Mouse (Mus musculus) heart, postnatal 14 days (tissue): ENCODE measurements around the gene Rgs12. TPM values are rescaled to one million over a fixed set of nuclear protein-coding genes. Genes with fewer than 3 reads are reported as not detected.

Source experiments
- DNase-seq, 2 experiments: peaks; one replicate each; pipeline ENCODE4 v3.0.0; 2021 to 2022
- intact Hi-C: fragments of 180-260 bp; cut with DNase I; formaldehyde crosslinking; loops from one replicate; pipeline ENCODE4 v1.15.1; 2025
- long read RNA-seq, 2 experiments: library from polyadenylated mRNA; stranded (forward); transcript quantifications; one replicate each; pipeline ENCODE4 v2.0.0; 2021
- total RNA-seq, 2 experiments: library from RNA; stranded (reverse); gene quantifications; 2 replicates each; pipeline ENCODE4 v1.2.3; 2021

Gene Rgs12
- 10 to 100 TPM; 24.3 to 30.4 TPM for total RNA-seq
- long read RNA-seq, experiment 1, full-length matches to known transcripts: 3 of 8 reads
- long read RNA-seq, experiment 1, partial matches to known transcripts: 3 of 8 reads
- long read RNA-seq, experiment 1, other reads (novel, unspliced or antisense): 2 of 8 reads
- long read RNA-seq, experiment 2, full-length matches to known transcripts: 5 of 14 reads
- long read RNA-seq, experiment 2, partial matches to known transcripts: 3 of 14 reads
- long read RNA-seq, experiment 2, other reads (novel, unspliced or antisense): 6 of 14 reads

DNA sequence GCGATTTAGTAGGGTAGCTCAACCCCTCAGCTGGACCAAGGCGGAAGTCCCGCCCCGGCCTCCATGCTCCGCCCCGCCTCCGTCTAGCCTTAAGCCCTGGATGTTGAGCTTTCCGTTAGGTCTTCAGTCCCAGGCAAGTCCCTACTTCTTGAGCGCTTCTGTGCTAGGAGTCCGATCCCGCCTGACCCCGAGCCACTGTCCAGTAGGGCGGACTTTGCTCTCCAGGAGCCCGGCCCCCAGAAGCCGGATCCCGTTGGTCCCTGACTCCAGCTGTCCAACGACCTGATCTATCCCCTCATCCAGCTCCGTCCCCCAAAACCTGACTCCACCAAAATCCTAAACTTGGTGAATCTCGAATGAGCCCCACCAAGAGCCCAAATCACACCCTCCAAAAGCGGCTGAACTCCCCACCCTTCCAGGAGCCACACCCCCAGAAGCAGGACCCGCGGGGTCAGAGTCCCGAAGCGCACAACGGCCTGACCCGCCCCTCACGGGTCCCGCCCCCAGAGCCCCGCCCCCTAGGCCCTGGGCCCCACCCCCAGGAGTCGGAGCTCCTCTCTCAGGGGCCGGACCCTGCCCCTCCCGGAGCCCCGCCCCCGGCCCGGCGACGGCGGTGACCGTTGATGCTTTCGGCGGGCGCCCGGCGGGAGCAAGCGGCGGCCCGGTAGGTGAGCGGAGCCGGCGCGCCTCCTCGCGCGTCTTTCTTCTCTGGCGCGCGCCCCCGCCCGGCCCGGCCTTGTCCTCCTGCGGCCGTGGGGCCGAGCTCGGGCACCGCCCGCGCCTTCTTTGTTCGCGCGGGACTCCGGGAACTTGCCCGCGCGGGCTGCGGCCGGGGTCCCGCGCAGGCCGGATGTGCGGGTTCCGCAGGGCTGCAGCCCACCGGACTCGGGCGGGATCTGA lies at the start of gene Rgs12:
Gene Rgs12 (plus strand): TSS at position 585 of the 900 bp plus-strand sequence.
- peak; percentile 89 to 92 for DNase-seq
- intact Hi-C loops: no loop called here

DNA sequence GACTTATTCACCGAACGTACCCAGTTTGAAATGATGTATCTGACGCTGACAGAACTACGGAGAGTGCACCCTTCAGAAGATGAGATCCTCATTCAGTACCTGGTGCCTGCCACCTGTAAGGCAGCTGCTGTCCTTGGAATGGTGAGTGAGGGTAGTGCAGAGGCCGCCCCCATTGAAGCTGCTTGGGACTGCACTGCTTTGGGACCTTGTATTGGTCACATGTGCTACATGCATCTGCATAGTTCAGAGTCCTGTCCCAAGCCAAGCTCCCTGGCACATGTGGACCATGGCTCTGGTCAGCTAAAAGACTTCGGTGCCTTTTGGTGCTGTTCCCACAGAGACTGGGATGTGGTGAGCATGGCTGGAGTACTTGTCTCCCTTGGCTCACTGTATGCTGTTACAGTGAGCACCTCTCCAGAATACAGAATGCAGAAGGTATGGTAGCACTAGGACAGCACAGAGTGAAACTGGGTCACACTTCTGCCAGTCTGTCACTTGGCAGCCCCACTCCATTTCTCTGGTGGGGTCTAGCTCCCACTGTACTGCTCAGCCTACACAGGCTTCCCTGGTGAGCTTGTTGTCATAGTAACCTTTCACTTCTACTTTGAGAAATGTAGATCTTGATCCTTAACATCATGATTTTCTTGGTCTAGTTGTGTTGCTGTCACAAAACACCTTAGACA lies 49.3 kb upstream of the Rgs12 start:
- DNase-seq: no peak
- intact Hi-C loops: no loop called here

DNA sequence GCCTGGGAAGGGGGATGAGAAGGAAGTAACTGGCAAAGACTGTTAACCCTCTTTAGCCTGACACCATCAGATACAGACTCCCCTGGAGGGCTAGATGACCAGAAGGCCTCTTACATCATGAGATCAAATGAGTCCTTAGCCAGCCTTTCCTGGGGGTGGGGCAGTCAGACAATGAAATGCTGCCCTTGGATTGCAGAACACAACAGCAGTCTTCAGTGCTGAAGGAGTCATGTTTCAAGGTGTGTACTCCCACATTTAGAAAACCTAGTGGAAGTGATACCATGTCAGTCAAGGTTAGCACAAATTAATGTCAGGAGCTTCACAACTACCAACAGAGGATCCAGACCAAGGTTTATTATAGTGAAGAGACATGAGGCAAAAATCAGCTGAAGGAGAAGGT lies 46.9 kb upstream of the Rgs12 start:
- intact Hi-C loops: no loop called here
- DNase-seq: no peak

DNA sequence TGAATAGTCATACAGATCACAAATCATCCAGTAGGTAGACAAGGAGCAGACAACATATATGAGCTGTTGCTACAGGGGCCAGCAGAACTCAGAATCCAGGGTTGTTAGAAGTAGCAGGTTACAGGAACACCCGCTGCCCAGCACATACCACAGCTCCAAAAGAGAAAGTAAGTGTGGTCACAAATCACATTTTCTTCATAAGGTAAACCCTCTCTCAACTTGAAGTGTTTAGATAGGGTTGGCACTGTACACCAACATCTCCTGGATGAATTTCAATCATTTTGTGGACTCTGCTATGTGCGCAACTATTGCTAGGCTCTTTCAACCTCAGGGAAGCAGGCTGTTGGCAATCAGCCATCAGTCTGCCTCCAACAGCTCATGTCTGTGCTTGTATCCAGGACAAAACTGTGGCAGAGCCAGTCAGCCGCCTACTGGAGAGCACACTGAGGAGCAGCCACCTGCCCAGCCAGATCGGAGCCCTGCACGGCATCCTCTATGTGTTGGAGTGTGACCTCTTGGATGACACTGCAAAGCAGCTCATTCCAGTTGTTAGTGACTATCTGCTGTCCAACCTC lies 46.3 kb upstream of the Rgs12 start:
- DNase-seq: peak; percentile 50 to 72
- intact Hi-C loops: no loop called here

DNA sequence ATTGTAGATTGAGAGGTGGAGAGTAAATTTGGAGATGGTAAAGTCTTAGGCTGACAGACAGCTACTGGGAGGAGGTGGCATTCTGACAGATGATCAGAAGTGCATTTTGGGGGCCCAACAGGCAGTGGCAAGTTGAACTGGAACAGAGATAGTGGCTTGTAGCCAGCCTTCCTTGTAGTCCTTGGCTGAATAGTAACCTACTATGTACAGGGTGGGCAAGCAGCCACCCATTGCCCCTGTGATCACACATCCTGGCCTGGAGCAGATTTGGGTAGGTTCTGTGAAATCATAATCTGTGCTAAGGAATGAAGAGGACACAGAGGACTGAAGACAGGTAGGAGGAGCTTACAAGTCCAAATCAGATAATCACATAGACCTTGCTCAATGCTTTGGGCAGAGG lies 44.8 kb upstream of the Rgs12 start:
- no peak for DNase-seq
- intact Hi-C loops: no loop called here

DNA sequence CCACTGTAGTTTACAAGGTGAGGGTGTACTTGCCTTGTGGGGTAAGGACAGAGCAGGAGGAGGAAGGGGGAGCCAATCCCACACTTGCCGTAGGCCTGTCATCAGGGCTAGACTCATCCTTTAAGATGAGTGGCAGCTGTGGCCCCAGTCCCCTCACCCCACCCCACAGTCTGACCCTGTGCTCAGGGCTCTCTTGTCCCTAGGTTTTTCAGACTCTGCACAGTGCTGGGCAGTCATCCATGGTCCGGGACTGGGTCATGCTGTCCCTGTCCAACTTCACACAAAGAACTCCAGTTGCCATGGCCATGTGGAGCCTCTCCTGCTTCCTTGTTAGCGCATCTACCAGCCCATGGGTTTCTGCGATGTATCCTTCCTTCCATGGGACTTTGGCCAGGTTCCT lies 42.0 kb upstream of the Rgs12 start:
- no peak for DNase-seq
- intact Hi-C loops: no loop called here

DNA sequence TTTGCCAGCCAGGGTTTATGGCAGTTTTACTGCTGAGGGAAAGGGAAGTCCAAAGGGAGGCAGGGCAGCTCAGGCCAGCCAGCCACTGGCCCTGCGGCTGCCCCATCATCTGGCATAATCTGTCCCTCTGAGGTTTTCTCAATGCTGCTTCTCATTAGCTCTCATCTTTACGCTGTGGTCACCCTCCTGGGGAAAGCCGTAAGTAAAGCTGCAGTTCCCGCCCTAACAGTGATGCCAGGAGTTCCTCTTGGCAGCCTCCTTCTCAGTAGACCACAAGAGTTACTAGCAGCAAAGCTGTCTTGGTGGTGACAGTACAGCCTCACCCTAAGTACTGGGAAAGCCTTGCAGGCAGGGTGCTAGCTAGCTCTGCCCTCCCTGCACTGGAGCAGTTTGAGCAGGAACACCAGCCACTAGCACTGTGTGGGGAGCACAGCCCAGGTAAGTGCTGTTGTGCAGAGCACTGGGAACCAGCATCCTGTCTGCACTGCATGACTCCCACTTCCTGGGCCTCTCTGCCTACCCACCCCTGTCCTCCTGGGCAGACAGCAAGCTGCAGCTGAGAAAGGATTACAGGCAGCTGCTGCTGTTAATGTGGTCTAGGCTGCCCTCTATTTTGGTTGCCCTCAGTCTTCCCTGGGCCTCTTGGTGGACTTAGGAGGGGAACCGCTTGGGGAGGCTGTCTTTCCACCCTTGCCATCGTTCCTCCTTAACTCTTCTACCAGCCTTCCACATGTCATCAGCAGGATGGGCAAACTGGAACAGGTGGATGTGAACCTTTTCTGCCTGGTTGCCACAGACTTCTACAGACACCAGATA lies 41.1 kb upstream of the Rgs12 start, which contains the start of gene Msantd1:
Gene Msantd1 (plus strand): TSS at position 103 of the 816 bp plus-strand sequence.
- intact Hi-C loops: no loop called here

DNA sequence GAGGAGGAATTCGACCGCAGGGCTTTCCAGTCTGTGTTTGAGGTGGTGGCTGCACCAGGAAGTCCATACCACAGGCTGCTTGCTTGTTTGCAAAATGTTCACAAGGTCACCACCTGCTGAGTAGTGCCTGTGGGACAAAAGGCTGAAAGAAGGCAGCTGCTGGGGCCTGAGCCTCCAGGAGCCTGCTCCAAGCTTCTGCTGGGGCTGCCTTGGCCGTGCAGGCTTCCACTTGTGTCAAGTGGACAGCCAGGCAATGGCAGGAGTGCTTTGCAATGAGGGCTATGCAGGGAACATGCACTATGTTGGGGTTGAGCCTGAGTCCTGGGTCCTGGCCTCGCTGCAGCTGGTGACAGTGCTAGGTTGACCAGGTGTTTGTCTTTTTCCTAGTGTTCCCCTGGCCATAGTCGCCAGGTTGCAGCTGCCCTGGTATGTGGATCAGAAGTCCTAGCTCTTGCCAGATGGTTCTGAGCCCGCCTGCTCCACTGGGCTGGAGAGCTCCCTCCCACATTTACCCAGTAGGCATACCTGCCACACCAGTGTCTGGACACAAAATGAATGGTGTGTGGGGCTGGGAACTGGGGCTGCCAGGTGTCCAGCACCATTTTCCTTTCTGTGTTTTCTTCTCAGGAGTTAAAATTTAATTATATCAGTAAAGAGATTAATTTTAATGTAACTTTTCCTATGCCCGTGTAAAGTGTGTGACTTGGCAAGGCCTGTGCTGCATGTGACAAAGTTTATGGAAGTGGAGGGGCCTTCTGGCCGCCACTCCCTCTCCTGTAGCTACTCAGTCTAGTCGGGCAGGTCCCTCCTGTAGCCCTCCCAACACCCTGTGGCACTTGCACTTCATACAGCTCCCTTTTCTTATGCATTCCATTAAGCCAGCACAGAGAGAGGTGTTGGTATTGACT lies 40.3 kb upstream of the Rgs12 start:
- DNase-seq: peak in 1 of 2 experiments; percentile 21
- intact Hi-C loops: no loop called here

More for the DNA sequence above, 41.1 kb upstream of the Rgs12 start, which contains the start of gene Msantd1:
- DNase-seq: no peak

DNA sequence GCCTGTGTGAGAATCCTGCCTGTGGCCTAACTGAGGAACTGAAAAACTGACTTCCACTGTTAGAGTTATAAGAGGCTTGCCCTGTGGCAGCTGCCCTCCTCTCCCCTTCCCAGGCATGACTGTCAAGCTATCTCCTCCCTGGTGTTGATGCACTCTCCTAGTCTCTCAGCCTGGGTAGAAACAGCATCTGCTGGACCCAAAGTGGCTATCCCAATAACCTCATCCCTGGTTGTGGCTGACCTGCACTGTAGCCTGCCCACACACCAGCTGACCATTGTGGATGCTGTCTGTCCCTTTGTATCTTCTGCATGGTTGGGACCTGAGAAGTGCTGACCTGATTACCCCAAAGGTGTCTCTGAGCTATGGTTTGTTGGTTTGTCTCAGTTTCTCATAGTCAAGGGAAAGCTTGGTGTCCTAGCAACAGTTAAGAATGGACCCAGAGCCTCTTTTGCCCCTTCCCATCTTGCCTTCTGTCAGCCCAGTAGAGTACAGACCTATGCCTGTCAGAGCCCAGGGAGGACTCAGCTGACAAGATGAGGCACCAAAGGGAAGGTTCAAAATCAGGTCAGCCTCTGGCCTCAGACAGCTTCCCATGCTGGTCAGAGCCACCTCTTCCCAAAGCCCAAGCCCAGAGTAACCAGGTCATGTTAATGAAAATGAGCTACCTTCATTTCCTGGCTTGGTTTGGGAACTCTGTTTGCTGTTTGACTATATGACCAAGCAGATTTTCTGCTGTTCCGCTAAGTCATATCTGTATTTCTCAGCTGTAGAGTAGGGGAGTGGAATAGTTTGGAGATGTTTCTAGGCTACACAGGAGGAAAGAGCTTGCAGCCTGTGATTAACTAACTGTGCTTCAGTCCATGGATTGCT lies 39.4 kb upstream of the Rgs12 start:
- no peak for DNase-seq
- intact Hi-C loops: no loop called here

DNA sequence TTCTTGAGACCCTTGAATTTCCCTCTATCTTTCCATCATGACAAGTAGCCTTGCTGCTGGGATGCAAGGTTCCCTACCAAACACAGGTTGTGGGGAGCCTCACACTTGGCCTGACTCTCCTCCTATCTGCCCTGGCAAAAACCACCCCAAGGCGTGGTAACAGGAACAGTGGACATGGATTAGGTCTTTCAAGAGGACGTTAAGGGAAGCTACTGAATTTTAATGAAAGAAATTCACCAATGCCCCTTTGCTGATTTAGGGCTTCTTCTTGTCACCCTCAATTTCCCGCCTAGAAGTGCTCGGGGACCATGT lies 38.8 kb upstream of the Rgs12 start:
- DNase-seq: no peak
- intact Hi-C loops: no loop called here

DNA sequence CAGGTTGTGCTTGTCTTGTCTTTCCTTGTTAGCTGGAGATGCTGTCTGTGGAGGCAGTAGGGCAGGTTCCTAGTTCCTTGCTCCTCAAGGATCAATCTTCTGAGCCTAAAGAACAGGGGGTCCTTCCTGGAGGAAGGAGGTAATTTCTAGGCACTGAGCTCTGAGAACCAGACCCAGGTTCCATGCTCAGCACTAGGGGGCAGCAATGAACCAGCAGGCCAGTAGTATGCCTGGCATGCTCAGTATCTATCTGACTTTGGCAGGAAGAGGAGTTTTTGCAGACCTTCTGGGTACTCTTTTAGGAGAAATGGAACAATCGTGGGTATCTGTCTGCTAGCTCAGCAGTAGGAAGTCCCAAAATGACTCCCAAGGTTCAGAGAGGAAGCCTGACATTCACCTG lies 33.4 kb upstream of the Rgs12 start:
- intact Hi-C loops: loop anchor here (1.0 to 2.0 kb wide), 3 partner anchors 71 to 128 kb away; no protein-coding TSS in a partner anchor
- DNase-seq: peak; percentile 80 to 89

DNA sequence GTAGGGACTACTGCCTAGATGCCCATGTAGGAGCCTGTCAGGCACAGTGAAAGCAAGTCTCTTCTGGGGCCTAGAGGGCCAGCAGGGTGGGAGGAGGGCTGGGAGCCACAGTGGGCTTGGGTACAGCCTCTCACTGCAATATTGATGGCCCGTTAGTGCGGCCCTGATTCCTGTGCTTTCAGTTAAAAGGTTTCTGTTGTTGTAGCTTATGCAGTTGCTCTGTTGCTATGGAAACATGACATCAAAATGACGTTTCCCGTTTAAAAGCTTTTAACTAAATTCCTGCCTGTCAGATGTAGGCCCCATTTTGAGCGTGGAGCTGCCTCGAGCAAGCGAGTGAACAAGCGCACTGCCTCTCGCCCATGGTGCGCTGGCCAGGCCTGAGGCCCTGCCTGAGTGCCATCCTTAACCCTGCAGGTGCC lies 32.0 kb upstream of the Rgs12 start:
- no peak for DNase-seq
- intact Hi-C loops: loop anchor here (2.0 kb wide), 1 partner anchor 108 kb away; no protein-coding TSS in a partner anchor

DNA sequence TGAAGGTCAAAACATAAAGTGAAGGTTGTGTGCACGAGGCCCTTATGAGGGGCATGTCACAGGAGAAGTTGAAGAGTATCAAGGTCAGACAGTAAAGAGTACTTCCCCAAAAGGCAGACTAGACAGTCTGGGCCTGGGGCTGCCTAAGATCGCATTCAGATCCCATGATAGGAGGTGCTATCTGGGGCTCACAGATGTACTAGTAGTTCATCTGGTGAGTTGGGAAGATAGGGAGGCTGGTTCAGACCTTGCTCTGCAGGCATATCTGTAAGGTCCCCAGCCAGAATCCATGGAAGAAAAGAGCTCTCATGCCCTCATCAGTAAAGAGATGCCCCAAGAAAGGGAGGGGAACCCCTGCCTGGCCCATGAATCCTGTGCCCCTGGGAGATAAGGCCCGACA lies 30.5 kb upstream of the Rgs12 start:
- intact Hi-C loops: no loop called here
- DNase-seq: no peak

DNA sequence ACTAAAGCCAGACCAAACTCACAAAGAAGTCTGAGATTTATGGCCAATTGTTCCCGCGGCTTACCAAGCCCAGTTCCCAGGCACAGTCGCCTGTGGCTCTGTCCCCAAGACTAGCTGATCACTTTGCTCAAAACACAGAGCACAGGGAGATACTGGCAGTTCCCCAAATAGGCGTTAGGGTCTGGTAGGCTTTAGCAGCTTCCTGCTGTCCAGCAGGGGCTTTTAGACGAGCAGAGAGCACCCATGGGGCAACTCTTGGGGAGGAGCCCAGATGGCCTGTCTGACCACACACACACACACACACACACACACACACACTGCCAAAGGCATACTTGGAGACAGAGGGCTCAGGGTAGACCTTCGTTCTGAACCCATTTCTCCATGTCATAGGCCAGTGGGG lies 26.7 kb upstream of the Rgs12 start:
- intact Hi-C loops: no loop called here
- no peak for DNase-seq

DNA sequence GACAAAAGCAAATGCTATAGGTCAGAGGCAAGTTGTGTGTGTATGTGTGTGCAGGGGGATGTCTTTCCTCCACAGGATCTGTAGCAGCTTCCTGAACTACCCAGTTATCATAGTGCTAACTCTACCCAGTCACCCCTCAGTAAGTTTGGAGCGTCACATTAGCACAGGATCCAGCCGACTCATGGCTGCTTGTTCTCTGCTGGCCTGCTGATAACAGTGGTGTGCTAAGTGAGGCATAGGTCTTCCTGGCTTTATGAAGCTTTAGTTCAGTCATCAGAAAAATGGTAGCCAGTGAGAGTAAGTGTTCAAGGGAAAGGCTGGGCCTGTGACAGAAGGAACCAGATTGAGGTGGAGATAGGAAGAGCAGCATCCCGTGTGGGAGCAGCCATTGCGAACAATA lies 25.3 kb upstream of the Rgs12 start:
- intact Hi-C loops: no loop called here

DNA sequence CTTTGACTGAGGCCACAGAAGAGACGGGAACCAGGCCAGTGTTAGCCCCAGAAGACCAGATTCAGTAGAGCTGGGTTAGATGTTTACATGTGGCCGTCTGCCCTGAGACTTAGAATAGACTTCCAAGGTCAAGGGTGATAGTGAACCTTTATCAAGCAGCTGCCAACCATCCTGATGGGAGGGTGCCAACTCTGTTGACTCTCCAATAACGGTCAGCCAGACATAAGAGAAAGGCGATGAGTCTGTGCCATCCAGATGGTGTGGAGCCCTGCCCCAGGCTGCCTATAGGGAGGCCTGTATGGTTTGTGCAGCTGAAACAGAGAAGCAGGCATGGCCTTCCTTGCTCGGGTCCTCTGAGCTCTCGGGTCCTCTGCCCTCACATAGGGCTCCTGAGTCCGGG lies 24.7 kb upstream of the Rgs12 start:
- intact Hi-C loops: no loop called here
- no peak for DNase-seq

More for the DNA sequence above, 25.3 kb upstream of the Rgs12 start:
- no peak for DNase-seq

DNA sequence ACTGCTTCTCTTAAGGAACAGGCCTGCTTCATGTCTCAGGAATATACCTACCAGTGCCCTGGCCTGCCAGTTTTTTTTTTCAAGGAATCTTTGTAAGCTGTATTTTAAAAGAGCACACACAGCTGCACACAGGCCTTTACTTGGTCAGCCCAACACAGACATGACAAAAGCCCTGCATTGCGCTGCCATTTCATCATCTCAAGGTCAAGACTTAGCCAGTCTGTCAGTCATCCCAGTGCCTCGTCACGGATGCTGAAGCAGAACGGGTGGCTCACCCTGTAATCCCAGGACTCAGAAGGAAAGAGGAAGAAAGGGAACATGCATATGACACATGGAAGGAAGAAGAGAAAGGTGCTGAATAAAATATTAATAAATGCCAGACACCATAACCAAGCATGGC lies 21.6 kb upstream of the Rgs12 start:
- intact Hi-C loops: no loop called here
- no peak for DNase-seq
